Mouse (Mus musculus): ENCODE results near the gene Hist4h4.

DNA sequence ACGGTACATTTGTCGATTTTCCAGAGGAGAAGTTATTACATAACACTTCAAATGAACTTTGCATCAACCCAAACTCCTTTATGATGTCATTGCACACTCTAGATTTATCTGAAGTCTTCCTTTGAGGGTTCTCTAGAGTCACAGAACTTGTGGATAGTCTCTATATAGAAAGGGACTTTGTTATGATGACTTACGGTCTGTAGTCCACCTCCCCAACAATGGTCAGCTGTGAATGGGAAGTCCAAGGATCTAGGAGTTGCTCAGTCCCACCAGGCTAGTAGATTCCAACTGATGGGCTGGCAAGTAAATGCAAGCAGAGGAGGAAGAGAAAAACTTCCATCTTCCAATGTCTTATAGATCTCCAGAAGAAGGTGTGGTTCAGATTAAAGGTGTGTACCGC lies 24.5 kb upstream of the Hist4h4 start:
- no peak for TF ChIP-seq BHLHE40 (IDR thresholded peaks at IDR 0.05; ENCODE audit: low read depth, low read length)
- no peak for TF ChIP-seq TCF12 (IDR thresholded peaks at IDR 0.05; ENCODE audit: low read depth, low read length)
- TF ChIP-seq MAFK (IDR thresholded peaks at IDR 0.05; ENCODE audit: insufficient replicate concordance, low read length) = no peak
- no peak for TF ChIP-seq CTCF (conservative IDR thresholded peaks at IDR 0.05 in 1 of 2, IDR thresholded peaks at IDR 0.05 in 1 of 2; ENCODE audit: low read depth in 2 of 2, low read length in 2 of 2)
- TF ChIP-seq IRF4 (IDR thresholded peaks at IDR 0.05; ENCODE audit: low read depth, low read length) = no peak
- TF ChIP-seq ZC3H11A (IDR thresholded peaks at IDR 0.05; ENCODE audit: low read depth, low read length) = no peak
- no peak for TF ChIP-seq NELFE (IDR thresholded peaks at IDR 0.05; ENCODE audit: low read depth, low read length)
- no peak for TF ChIP-seq POLR2A (IDR thresholded peaks at IDR 0.05; ENCODE audit: low read depth, low read length)
- TF ChIP-seq EP300 (IDR thresholded peaks at IDR 0.05; ENCODE audit: low read length) = no peak
